Mouse (Mus musculus) heart, embryonic 14.5 days (tissue): ENCODE results near the gene Armh1. TPM values are rescaled to one million over a fixed set of nuclear protein-coding genes. Genes with fewer than 3 reads are reported as not detected.

ENCODE experiments used
- ATAC-seq: fragments of 200-750 bp; cut with Nextera tagmentation; 2 replicates; pipeline ENCODE4 v1.8.0; 2017; ENCODE audit warnings: low read depth, moderate TSS enrichment; ENCODE audit not compliant: insufficient number of reproducible peaks, insufficient read depth, low FRiP score
- H3K27ac ChIP-seq, 2 experiments: fragments of 200-500 bp in 1 of 2; fragments of 300-500 bp in 1 of 2; sonication (generic) in 1 of 2; replicated peaks in 1 of 2; 2 replicates each; pipeline ENCODE4 v1.5.1; 2012 to 2014; ENCODE audit warnings: low read depth in 2 of 2, low read length in 2 of 2, control low read depth in 1 of 2, mild to moderate bottlenecking in 1 of 2, mixed read lengths in 1 of 2; ENCODE audit not compliant: control insufficient read depth in 1 of 2, insufficient read depth in 1 of 2
- H3K27me3 ChIP-seq: fragments of 300-500 bp; sonication (generic); 2 replicates; pipeline ENCODE4 v1.6.1; 2014; ENCODE audit warnings: mild to moderate bottlenecking, low read length, control low read depth; ENCODE audit not compliant: control insufficient read depth, insufficient read depth
- H3K36me3 ChIP-seq: fragments of 300-500 bp; sonication (generic); 2 replicates; pipeline ENCODE4 v1.6.1; 2014; ENCODE audit warnings: mild to moderate bottlenecking, control low read depth, low read length, mixed read lengths; ENCODE audit not compliant: control insufficient read depth, insufficient read depth
- H3K4me1 ChIP-seq, 2 experiments: fragments of 200-500 bp in 1 of 2; fragments of 300-500 bp in 1 of 2; sonication (generic) in 1 of 2; 2 replicates each; pipeline ENCODE4 v1.6.1; 2012 to 2014; ENCODE audit warnings: low read length in 2 of 2, control low read depth in 1 of 2, mixed read lengths in 1 of 2; ENCODE audit not compliant: control insufficient read depth in 2 of 2, insufficient read depth in 2 of 2
- H3K4me2 ChIP-seq: fragments of 300-500 bp; sonication (generic); 2 replicates; pipeline ENCODE4 v1.6.1; 2014; ENCODE audit warnings: mild to moderate bottlenecking, low read length
- H3K4me3 ChIP-seq, 2 experiments: fragments of 200-500 bp in 1 of 2; fragments of 300-500 bp in 1 of 2; sonication (generic) in 1 of 2; 2 replicates each; pipeline ENCODE4 v1.5.1; 2012 to 2014; ENCODE audit warnings: low read length in 2 of 2, mild to moderate bottlenecking in 2 of 2, control low read depth in 1 of 2, low read depth in 1 of 2, moderate library complexity in 1 of 2; ENCODE audit not compliant: control insufficient read depth in 1 of 2, insufficient read depth in 1 of 2
- H3K9ac ChIP-seq: fragments of 300-500 bp; sonication (generic); 2 replicates; pipeline ENCODE4 v1.6.1; 2014; ENCODE audit warnings: mild to moderate bottlenecking, low read length
- H3K9me3 ChIP-seq: fragments of 300-500 bp; sonication (generic); 2 replicates; pipeline ENCODE4 v1.6.1; 2016; ENCODE audit warnings: low read length, control low read depth; ENCODE audit not compliant: control insufficient read depth
- WGBS: fragments of 180-500 bp; shearing (Covaris S2); extraction: QIAGEN DNeasy Blood & Tissue Kit; methylation state at CpG from one replicate; pipeline ENCODE4 v1.1.7; 2014; 5-methylcytosine and 5-hydroxymethylcytosine counted together
- polyA plus RNA-seq: library from polyadenylated mRNA; unstranded; fragments of >200 nt; fragmentation: Nextera tagmentation; extraction: Ambion mirVana; gene quantifications from 2 replicates; pipeline ENCODE4 v1.2.1, GENCODE M21; 2014

The Armh1 gene
- polyA plus RNA-seq, 1 experiment from 2014 or later = 0.27 TPM

GRCm38 (mm10) chr4:117252351-117252750, 426 bp upstream of the Armh1 start:
- 29% methylated on average over 5 of the region's 5 CpGs for WGBS
- peaks cover 26 to 30% of the 10 kb centered on the region in 2 experiments for H3K4me1 ChIP-seq
- no peak; the same call in 1 of the 2 replicates for ATAC-seq
- peak overlapping the region; percentile 75 for H3K4me2 ChIP-seq
- no peaks in the 10 kb centered on the region for H3K36me3 ChIP-seq
- peak overlapping the region; percentile 79 for H3K9ac ChIP-seq
- peak overlapping the region; percentile 70 to 87 for H3K4me3 ChIP-seq
- no peaks in the 10 kb centered on the region for H3K27me3 ChIP-seq
- peak overlapping the region; percentile 57 to 89 for H3K27ac ChIP-seq
- H3K9me3 ChIP-seq = no peaks in the 10 kb centered on the region

GRCm38 (mm10) chr4:117250982-117251381, 943 bp downstream of the Armh1 start:
- H3K27me3 ChIP-seq = no peaks in the 10 kb centered on the region
- H3K4me2 ChIP-seq = peak overlapping the region; percentile 75
- H3K9ac ChIP-seq = no peak overlapping the region
- no peaks in the 10 kb centered on the region for H3K9me3 ChIP-seq
- no peak for ATAC-seq
- peaks cover 23 to 26% of the 10 kb centered on the region in 2 experiments for H3K4me1 ChIP-seq
- no peaks in the 10 kb centered on the region for H3K36me3 ChIP-seq
- no peak overlapping the region for H3K27ac ChIP-seq
- H3K4me3 ChIP-seq = peak overlapping the region in 1 of 2 experiments; percentile 70; a peak in 2 of 4 replicates
- 86% methylated on average over 1 of the region's 1 CpGs for WGBS

GRCm38 (mm10) chr4:117240867-117241266, 11.1 kb downstream of the Armh1 start:
- H3K27ac ChIP-seq = no peak overlapping the region
- H3K4me3 ChIP-seq = no peak overlapping the region
- H3K27me3 ChIP-seq = no peaks in the 10 kb centered on the region
- no peaks in the 10 kb centered on the region for H3K36me3 ChIP-seq
- no peak for ATAC-seq
- H3K4me2 ChIP-seq = no peak overlapping the region
- WGBS = 80% methylated on average over 6 of the region's 6 CpGs
- H3K9me3 ChIP-seq = no peaks in the 10 kb centered on the region
- no peaks in the 10 kb centered on the region; a peak in 1 of 4 replicates for H3K4me1 ChIP-seq
- no peak overlapping the region for H3K9ac ChIP-seq

- no peak for ATAC-seq
- no peaks in the 10 kb centered on the region for H3K36me3 ChIP-seq
- no peak overlapping the region for H3K4me2 ChIP-seq
- no peaks in the 10 kb centered on the region for H3K9me3 ChIP-seq
- H3K4me3 ChIP-seq = no peak overlapping the region
- H3K9ac ChIP-seq = no peak overlapping the region
- WGBS = 36% methylated on average over 2 of the region's 2 CpGs
- H3K27me3 ChIP-seq = no peaks in the 10 kb centered on the region
- H3K27ac ChIP-seq = no peak overlapping the region
- H3K4me1 ChIP-seq = no peaks in the 10 kb centered on the region; a peak in 1 of 4 replicates
These were observed 12.8 kb downstream of the Armh1 start for GRCm38 (mm10) chr4:117239153-117239552.

GRCm38 (mm10) chr4:117235822-117236221, 16.1 kb downstream of the Armh1 start:
- no peak for ATAC-seq
- H3K9me3 ChIP-seq = no peaks in the 10 kb centered on the region
- no peak overlapping the region for H3K4me2 ChIP-seq
- 61% methylated on average over 4 of the region's 4 CpGs for WGBS
- no peak overlapping the region for H3K27ac ChIP-seq
- H3K4me1 ChIP-seq = no peaks in the 10 kb centered on the region; a peak in 1 of 4 replicates
- no peak overlapping the region for H3K9ac ChIP-seq
- H3K36me3 ChIP-seq = no peaks in the 10 kb centered on the region
- no peaks in the 10 kb centered on the region for H3K27me3 ChIP-seq
- no peak overlapping the region for H3K4me3 ChIP-seq

GRCm38 (mm10) chr4:117234166-117234741, 17.7 kb downstream of the Armh1 start:
- Histone ChIP-seq H3K4me2 (no peak overlapping the region), H3K4me1 (no peaks in the 10 kb centered on the region; a peak in 1 of 4 replicates), H3K27ac (no peak overlapping the region), H3K9me3 (no peaks in the 10 kb centered on the region), H3K9ac (no peak overlapping the region), H3K4me3 (no peak overlapping the region), H3K36me3 (no peaks in the 10 kb centered on the region), H3K27me3 (no peaks in the 10 kb centered on the region)
- no peak for ATAC-seq
- WGBS = 66% methylated on average over 7 of the region's 7 CpGs

GRCm38 (mm10) chr4:117231208-117231607, 20.7 kb downstream of the Armh1 start:
- H3K36me3 ChIP-seq = no peaks in the 10 kb centered on the region
- H3K27me3 ChIP-seq = no peaks in the 10 kb centered on the region
- ATAC-seq = no peak
- no peak overlapping the region for H3K27ac ChIP-seq
- H3K4me2 ChIP-seq = no peak overlapping the region
- H3K4me1 ChIP-seq = no peaks in the 10 kb centered on the region; a peak in 1 of 4 replicates
- no peaks in the 10 kb centered on the region for H3K9me3 ChIP-seq
- H3K9ac ChIP-seq = no peak overlapping the region
- 89% methylated on average over 2 of the region's 2 CpGs for WGBS
- no peak overlapping the region for H3K4me3 ChIP-seq

- H3K9me3 ChIP-seq = no peaks in the 10 kb centered on the region
- H3K27ac ChIP-seq = no peak overlapping the region
- 48% methylated on average over 10 of the region's 10 CpGs for WGBS
- H3K36me3 ChIP-seq = no peaks in the 10 kb centered on the region
- H3K9ac ChIP-seq = no peak overlapping the region
- H3K4me2 ChIP-seq = no peak overlapping the region
- ATAC-seq = no peak
- no peaks in the 10 kb centered on the region for H3K27me3 ChIP-seq
- no peaks in the 10 kb centered on the region for H3K4me1 ChIP-seq
- no peak overlapping the region for H3K4me3 ChIP-seq
These were observed 21.6 kb downstream of the Armh1 start for GRCm38 (mm10) chr4:117230331-117230730.
